Mouse (Mus musculus): ENCODE measurements around the gene Apoa2. TPM values are rescaled to one million over a fixed set of nuclear protein-coding genes. Genes with fewer than 3 reads are reported as not detected.

Gene Apoa2
- polyA plus RNA-seq, 1 experiment from 2014 or later: 2.7 TPM

DNA sequence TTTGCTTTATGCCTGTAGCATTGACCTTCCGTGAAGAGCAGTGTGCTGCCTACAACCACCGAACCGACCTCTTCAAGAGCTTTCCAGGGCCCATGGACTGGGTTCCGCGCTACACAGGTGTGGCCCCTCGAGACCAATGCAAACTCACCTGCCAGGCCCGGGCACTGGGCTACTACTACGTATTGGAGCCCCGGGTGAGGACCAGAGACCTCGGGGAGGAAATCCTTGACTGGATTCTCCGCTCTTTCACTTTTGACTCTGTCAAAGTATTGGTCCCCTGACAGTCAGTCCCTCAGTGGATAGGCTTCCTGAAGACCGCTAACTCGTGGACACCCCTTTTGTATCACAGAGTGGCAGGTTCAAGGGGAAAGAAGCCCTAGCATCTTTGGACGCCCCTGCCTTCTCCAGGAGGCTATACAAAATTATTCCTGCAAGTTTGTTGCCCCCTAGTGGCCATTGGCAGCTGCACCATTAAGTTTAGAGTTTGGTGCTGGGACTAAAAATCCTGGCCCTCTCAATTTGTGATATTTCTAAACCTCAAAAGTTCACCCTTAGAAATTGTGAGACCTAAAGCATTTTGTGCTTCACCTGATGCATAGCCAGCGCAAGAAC is 32.2 kb downstream of the Apoa2 start:
- no peak overlapping the region for H3K4me3 ChIP-seq
- no peak overlapping the region for H3K9ac ChIP-seq
- H3K27ac ChIP-seq: no peak overlapping the region
- H3K9me3 ChIP-seq (replicated peaks): no peaks in the 10 kb centered on the region
- H3K4me1 ChIP-seq: peaks cover 7% of the 10 kb centered on the region
- no peaks in the 10 kb centered on the region for H3K27me3 ChIP-seq
- no peak overlapping the region for H3K4me2 ChIP-seq (replicated peaks)
- H3K36me3 ChIP-seq: no peaks in the 10 kb centered on the region
- 66% methylated on average over 15 of the region's 15 CpGs for WGBS
- peak; percentile 41; the same call in 1 of the 2 replicates for ATAC-seq (ENCODE audit: low FRiP score)

DNA sequence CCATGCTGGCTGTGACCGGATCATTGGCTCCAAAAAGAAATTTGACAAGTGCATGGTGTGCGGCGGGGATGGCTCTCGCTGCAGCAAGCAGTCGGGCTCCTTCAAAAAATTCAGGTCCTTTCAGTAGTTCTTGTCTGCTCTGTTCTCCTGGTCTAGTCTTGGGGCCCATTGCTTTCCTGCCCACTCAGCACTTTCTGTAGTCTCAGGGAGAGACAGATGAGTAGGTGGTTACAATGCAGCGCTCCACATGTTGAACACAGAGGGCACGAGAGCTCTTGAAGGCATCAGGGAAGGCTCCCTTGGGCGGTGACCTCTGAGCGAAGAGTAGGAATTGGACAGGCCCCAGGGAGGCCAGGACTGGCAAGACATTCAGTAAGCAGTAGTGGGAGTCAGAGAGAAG is 32.9 kb downstream of the Apoa2 start:
- 82% methylated on average over 9 of the region's 9 CpGs for WGBS
- H3K27me3 ChIP-seq: no peaks in the 10 kb centered on the region
- H3K4me3 ChIP-seq: no peak overlapping the region
- no peaks in the 10 kb centered on the region for H3K36me3 ChIP-seq
- no peak overlapping the region for H3K4me2 ChIP-seq (replicated peaks)
- no peak for ATAC-seq (ENCODE audit: low FRiP score)
- H3K4me1 ChIP-seq: peaks cover 6% of the 10 kb centered on the region
- H3K27ac ChIP-seq: no peak overlapping the region
- H3K9me3 ChIP-seq (replicated peaks): no peaks in the 10 kb centered on the region
- no peak overlapping the region for H3K9ac ChIP-seq

DNA sequence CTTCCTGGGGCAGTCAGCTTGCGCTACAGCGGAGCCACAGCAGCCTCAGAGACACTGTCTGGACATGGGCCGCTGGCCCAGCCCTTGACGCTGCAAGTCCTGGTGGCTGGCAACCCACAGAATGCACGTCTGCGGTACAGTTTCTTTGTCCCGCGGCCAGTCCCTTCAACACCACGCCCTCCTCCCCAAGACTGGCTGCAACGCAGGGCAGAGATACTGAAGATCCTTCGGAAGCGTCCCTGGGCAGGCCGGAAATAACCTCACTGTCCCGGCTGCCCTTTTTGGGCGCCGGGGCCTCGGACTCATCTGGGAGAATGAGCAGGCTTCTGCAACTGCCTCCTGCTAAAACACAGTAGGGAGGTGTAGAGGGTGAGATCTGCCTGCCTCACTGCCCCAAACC is 34.1 kb downstream of the Apoa2 start:
- Histone ChIP-seq H3K27ac (no peak overlapping the region), H3K9ac (no peak overlapping the region), H3K9me3 (replicated peaks) (no peaks in the 10 kb centered on the region), H3K27me3 (no peaks in the 10 kb centered on the region), H3K4me2 (replicated peaks) (no peak overlapping the region), H3K4me3 (no peak overlapping the region), H3K4me1 (peaks cover 11% of the 10 kb centered on the region), H3K36me3 (no peaks in the 10 kb centered on the region)
- WGBS: 80% methylated on average over 17 of the region's 17 CpGs
- no peak for ATAC-seq (ENCODE audit: low FRiP score)

DNA sequence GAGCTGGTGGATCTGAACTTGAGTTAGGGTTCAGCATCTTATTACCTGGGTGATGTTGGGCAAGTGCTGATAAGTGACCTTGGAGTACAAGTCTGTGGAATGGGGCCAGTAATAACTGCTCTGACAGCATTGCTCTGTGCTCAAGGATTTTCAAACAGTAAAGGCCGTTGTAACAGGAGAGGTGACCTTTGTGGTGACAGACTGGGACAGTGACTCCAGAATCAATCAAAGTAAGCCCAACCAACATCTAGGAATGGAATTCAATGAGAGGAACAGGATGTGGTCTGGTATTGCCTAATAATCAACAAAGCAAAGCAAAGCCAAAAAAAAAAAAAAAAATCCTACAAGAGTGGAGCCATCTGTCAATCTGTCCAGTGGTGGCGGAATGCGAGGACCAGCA is 35.5 kb downstream of the Apoa2 start:
- Histone ChIP-seq H3K9me3 (replicated peaks) (no peaks in the 10 kb centered on the region), H3K27ac (no peak overlapping the region), H3K27me3 (no peaks in the 10 kb centered on the region), H3K9ac (no peak overlapping the region), H3K4me2 (replicated peaks) (no peak overlapping the region), H3K36me3 (no peaks in the 10 kb centered on the region), H3K4me3 (no peak overlapping the region), H3K4me1 (peaks cover 11% of the 10 kb centered on the region)
- 81% methylated on average over 3 of the region's 3 CpGs for WGBS
- no peak for ATAC-seq (ENCODE audit: low FRiP score)

DNA sequence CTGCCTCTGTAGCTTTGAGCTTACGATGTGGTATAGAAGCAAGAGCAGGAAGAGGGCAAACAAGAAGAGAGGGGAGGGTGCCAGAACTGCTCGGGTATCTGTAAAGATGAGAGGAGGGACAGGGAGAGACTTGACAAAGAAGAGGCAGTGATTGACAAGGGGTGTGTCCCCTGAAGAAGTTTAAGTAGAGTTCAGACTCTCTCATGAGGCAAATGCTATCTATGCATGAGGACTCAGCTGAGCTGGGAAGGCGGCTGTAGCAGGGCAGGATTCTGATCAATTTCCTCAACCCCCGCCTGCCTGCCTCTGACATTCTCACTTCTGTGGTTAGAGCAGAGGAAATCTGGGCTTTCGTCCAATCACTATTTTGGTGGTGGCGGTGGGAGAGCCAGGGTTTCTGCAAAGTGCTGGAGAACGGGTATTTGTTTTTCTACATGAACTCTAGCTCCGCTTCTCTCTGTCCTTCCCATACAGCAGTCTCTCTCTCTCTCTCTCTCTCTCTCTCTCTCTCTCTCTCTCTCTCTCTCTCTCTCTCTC is 37.8 kb downstream of the Apoa2 start:
- WGBS: 6% methylated on average over 8 of the region's 8 CpGs
- peak overlapping the region; percentile 22 for H3K4me3 ChIP-seq
- peak overlapping the region; percentile 51 for H3K4me2 ChIP-seq (replicated peaks)
- H3K9me3 ChIP-seq (replicated peaks): no peaks in the 10 kb centered on the region
- no peaks in the 10 kb centered on the region for H3K36me3 ChIP-seq
- no peaks in the 10 kb centered on the region for H3K27me3 ChIP-seq
- peak overlapping the region; percentile 41 for H3K9ac ChIP-seq
- ATAC-seq (ENCODE audit: low FRiP score): peak; percentile 68
- peaks cover 11% of the 10 kb centered on the region for H3K4me1 ChIP-seq
- H3K27ac ChIP-seq: peak overlapping the region; percentile 64

DNA sequence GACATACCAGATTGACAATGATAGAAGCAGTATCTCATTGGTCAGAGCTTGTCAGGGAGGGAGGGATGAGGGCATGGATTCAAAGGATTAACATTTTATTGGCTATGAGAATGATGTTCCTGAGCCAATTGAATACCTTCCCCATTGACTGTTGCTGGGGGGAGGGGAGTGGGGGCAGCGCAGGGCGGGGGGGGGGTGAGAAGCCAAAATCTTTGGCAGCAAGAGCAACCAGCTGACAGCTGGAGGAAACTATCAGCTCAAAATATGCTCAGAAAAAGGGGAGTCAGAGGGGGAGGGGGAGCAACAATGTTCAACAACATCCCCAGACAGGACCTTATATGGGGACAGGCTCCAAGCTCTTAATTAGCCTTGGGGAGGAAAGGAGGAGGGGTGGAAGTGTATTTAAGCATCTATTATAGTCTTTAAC is 38.3 kb downstream of the Apoa2 start:
- no peaks in the 10 kb centered on the region for H3K9me3 ChIP-seq (replicated peaks)
- peak overlapping the region; percentile 64 for H3K27ac ChIP-seq
- peak overlapping the region; percentile 51 for H3K4me2 ChIP-seq (replicated peaks)
- H3K27me3 ChIP-seq: no peaks in the 10 kb centered on the region
- WGBS: 6% methylated on average over 2 of the region's 2 CpGs
- H3K4me3 ChIP-seq: peak overlapping the region; percentile 22
- peak; percentile 90 for ATAC-seq (ENCODE audit: low FRiP score)
- peaks cover 11% of the 10 kb centered on the region for H3K4me1 ChIP-seq
- no peak overlapping the region for H3K9ac ChIP-seq
- no peaks in the 10 kb centered on the region for H3K36me3 ChIP-seq

DNA sequence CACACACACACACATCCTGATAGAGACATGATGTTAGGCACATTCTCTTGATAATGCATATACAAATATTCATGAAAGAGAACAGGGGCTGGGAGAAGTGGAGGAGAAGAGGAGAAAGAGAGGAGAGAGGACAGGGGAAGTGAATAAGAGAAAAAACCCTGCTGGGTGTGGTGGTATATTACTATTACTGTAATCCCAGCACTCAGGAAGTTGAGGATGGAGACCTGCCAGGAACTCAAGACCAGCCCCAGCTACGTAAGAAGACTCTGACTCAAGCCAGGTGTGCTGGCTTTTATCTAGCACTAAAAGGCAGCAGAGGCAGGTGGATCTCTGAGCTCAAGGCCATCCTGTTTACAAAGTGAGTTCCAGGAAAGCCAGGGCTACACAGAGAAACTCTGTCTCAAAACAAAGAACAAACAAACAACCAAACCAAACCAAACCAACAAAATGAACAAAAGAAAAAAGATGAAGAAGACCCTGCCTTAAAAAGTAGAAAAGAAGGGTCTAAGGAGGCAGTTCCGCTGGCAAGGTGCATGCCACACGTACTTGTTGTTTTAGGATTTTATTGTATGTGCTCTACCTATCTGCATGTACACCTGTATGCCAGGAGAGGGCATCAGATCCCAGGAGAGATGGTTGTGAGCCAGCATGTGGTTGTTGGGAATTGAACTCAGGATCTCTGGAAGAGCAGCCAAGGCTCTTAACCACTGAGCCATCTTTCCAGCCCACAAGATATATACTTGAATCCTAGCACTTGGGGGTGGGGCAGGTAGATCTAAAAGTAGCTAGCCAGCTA is 39.0 kb downstream of the Apoa2 start:
- 0 out of 2 replicates have a peak, but pooled peaks have one; percentile 3 for ATAC-seq (ENCODE audit: low FRiP score)
- Histone ChIP-seq H3K27me3 (no peaks in the 10 kb centered on the region), H3K9ac (no peak overlapping the region), H3K9me3 (replicated peaks) (no peaks in the 10 kb centered on the region), H3K4me2 (replicated peaks) (peak overlapping the region; percentile 51; the same call in 1 of the 2 replicates), H3K4me3 (no peak overlapping the region), H3K27ac (peak overlapping the region; percentile 64), H3K4me1 (peaks cover 11% of the 10 kb centered on the region), H3K36me3 (no peaks in the 10 kb centered on the region)
- WGBS: 82% methylated on average over 3 of the region's 3 CpGs

DNA sequence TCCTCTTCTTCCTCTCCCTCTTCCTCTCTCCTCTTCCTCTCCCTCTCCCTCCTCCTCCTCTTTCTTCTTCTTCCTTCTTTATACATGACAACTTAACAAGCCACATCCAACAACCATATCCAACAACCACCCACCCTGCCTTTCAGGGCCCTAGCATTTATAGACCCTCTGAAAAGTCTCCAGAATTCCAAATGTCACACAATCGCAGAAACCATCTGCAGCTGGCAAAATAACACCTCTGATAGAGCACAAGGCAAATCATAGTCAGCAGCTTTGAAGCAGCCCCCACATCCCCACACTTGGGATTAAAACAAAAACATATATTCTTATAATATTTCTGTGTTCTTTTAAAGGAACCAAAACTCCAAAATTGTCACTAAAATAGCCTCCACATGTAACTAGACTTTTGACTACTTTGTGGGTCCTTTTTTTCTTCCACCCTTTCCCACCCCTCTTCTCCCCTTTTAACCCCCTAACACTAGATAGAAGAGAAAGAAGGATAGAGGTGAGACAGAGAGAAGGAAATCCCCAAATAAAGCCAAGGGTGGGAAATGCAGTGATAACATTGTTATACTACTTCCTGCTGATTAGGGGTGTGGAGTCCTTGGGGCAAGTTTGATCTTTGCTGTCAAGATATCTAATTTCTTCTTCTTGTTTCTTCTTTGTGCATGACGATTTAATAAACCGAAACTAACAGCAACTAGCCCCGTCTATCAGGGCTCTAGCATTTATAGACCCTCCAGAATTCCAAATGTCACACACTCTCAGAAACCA is 41.3 kb downstream of the Apoa2 start:
- H3K4me2 ChIP-seq (replicated peaks): no peak overlapping the region
- no peak for ATAC-seq (ENCODE audit: low FRiP score)
- H3K27me3 ChIP-seq: no peaks in the 10 kb centered on the region
- peaks cover 19% of the 10 kb centered on the region for H3K4me1 ChIP-seq
- H3K9ac ChIP-seq: no peak overlapping the region
- H3K27ac ChIP-seq: no peak overlapping the region
- 79% methylated on average over 4 of the region's 4 CpGs for WGBS
- H3K36me3 ChIP-seq: no peaks in the 10 kb centered on the region
- H3K9me3 ChIP-seq (replicated peaks): no peaks in the 10 kb centered on the region
- H3K4me3 ChIP-seq: no peak overlapping the region

DNA sequence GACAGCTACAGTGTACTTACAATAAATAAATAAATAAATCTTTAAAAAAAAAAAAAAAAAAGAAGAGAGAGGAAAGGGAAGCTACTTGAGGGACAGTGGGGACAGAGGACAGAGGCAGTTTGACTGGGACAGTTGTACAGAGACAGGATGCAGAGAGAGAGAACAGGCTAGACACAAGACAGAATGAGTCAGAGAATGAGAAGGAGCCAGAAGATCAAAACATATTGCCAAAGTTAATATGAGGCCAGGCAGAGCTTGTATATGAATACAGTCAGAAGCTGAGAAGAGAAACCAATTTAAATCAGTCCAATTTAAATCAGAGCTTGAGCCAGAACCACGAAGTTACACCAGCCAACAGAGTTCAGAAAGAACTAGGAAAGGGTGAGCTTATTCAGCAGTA is 43.5 kb downstream of the Apoa2 start:
- no peak for ATAC-seq (ENCODE audit: low FRiP score)
- H3K9ac ChIP-seq: no peak overlapping the region
- 64% methylated on average over 1 of the region's 1 CpGs for WGBS
- H3K4me1 ChIP-seq: peaks cover 16% of the 10 kb centered on the region
- H3K4me3 ChIP-seq: no peak overlapping the region
- H3K9me3 ChIP-seq (replicated peaks): no peaks in the 10 kb centered on the region
- H3K4me2 ChIP-seq (replicated peaks): no peak overlapping the region
- H3K27ac ChIP-seq: no peak overlapping the region
- peaks cover 14% of the 10 kb centered on the region for H3K36me3 ChIP-seq
- no peaks in the 10 kb centered on the region for H3K27me3 ChIP-seq

DNA sequence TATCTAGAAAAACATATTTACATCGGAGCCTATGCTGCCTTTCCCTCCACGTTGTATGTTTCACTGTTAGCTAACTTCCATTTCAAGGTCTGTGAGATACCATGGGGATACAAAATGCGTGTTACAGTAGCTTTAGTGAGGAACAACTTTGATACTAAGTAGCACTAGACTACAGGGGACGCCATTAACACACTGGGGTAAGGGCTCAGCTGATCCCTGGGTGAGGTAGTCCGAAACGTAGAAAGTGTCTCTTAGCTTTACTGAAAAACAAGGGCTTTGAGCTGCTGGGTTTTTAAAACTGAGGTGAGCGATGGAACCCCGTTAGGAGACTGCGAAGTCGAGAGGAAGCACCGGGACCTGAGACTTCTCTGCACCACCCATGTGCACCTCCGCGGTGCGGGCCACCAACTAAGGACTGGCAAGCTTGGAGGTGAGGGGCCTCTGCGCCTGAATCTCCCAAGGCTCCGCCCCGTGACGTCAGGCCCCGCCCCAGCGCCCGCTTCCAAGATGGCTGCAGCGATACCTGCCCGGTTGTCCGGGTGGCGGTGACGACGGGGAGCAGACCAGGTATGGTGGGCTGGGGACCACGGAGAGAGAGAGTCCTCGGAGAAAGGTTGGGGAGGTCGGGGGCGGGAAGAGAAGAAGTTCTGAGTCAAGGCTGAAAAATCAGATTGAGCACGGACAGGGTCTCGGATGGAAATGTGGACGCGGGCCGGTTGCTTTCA is 45.2 kb downstream of the Apoa2 start, which contains the start of gene B4galt3:
TSS of gene B4galt3 (plus strand) at position 481 of the 725 bp plus-strand sequence.
- Histone ChIP-seq H3K9ac (peak within 1 kb of the TSS; percentile 87), H3K27me3 (no peaks in the 10 kb centered on the region), H3K27ac (peak within 1 kb of the TSS; percentile 60), H3K9me3 (replicated peaks) (no peaks in the 10 kb centered on the region), H3K4me2 (replicated peaks) (peak within 1 kb of the TSS; percentile 96), H3K4me3 (peak within 1 kb of the TSS; percentile 74), H3K4me1 (peaks cover 14% of the 10 kb centered on the region), H3K36me3 (peaks cover 31% of the 10 kb centered on the region)
- WGBS: 3% methylated on average over 36 of the region's 36 CpGs
- ATAC-seq (ENCODE audit: low FRiP score): peak; percentile 95

DNA sequence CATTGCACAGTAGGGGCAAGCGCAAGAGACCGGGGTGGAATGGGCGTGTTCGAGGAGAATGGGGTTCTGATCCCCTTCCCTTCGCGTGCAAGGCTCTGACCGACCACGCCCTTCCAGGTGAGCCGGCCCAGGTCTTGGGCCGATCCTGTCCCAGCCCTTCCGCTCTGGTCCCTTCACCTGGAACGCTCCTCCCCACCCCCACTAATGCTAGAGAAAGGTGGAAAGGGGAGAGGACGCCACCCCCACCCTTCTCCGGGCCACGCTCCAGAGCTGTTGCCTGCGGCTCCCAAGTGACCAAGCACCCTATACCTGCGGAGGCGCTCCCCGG is 45.7 kb downstream of the Apoa2 start:
- peak overlapping the region; percentile 87 for H3K9ac ChIP-seq
- ATAC-seq (ENCODE audit: low FRiP score): peak; percentile 85
- H3K36me3 ChIP-seq: peaks cover 36% of the 10 kb centered on the region
- no peaks in the 10 kb centered on the region for H3K9me3 ChIP-seq (replicated peaks)
- H3K4me1 ChIP-seq: peaks cover 14% of the 10 kb centered on the region
- WGBS: 2% methylated on average over 19 of the region's 19 CpGs
- H3K4me3 ChIP-seq: peak overlapping the region; percentile 74
- peak overlapping the region; percentile 96 for H3K4me2 ChIP-seq (replicated peaks)
- H3K27me3 ChIP-seq: no peaks in the 10 kb centered on the region
- no peak overlapping the region; the same call in 1 of the 2 replicates for H3K27ac ChIP-seq

Measured in hindbrain, embryonic 12.5 days (tissue).